Mouse (Mus musculus) hindbrain, embryonic 11.5 days (tissue): Measurements from ENCODE around the gene Olfr92. TPM values are rescaled to one million over a fixed set of nuclear protein-coding genes. Genes with fewer than 3 reads are reported as not detected.

ENCODE experiments used
- polyA plus RNA-seq: library from polyadenylated mRNA; unstranded; fragments of >200 nt; fragmentation: Nextera tagmentation; extraction: Ambion mirVana; gene quantifications from 2 replicates; pipeline ENCODE4 v1.2.1, GENCODE M21; 2014

The Olfr92 gene
- polyA plus RNA-seq, 1 experiment from 2014 or later = not detected

Other genes starting within 250 kb of the Olfr92 start
- not detected in 2 replicates for gene Trim40, start 230.0 kb downstream of the Olfr92 start, polyA plus RNA-seq
- gene Trim31, start 222.0 kb downstream of the Olfr92 start, polyA plus RNA-seq = not detected in 2 replicates
- 0.34 and 1.4 TPM in 2 replicates for gene Rnf39, start 177.2 kb downstream of the Olfr92 start, polyA plus RNA-seq
- gene Ppp1r11, start 168.3 kb downstream of the Olfr92 start, polyA plus RNA-seq = 161 and 165 TPM in 2 replicates
- gene Znrd1, start 161.5 kb downstream of the Olfr92 start, polyA plus RNA-seq = 82.8 and 86.9 TPM in 2 replicates
- 9.6 and 9.8 TPM in 2 replicates for gene Znrd1as, start 161.5 kb downstream of the Olfr92 start, polyA plus RNA-seq
- not detected in 2 replicates for gene 2410137M14Rik, start 138.9 kb downstream of the Olfr92 start, polyA plus RNA-seq
- 0.86 and 1.1 TPM in 2 replicates for gene H2-M5, start 130.6 kb downstream of the Olfr92 start, polyA plus RNA-seq
- gene Zfp57, start 118.9 kb downstream of the Olfr92 start, polyA plus RNA-seq = 137 and 153 TPM in 2 replicates
- gene Mog, start 96.7 kb downstream of the Olfr92 start, polyA plus RNA-seq = 0.39 and 0.61 TPM in 2 replicates
- 16.8 and 24.8 TPM in 2 replicates for gene Gabbr1, start 74.1 kb downstream of the Olfr92 start, polyA plus RNA-seq
- 0.06 TPM in 1 of 2 replicates, not detected in the other for gene Olfr90, start 31.6 kb downstream of the Olfr92 start, polyA plus RNA-seq
- 0.08 TPM in 1 of 2 replicates, not detected in the other for gene Olfr91, start 21.8 kb downstream of the Olfr92 start, polyA plus RNA-seq
- not detected in 2 replicates for gene Olfr93, start 41.4 kb upstream of the Olfr92 start, polyA plus RNA-seq
- gene Ubd, start 73.8 kb upstream of the Olfr92 start, polyA plus RNA-seq = not detected in 2 replicates
- not detected in 2 replicates for gene Olfr94, start 80.9 kb upstream of the Olfr92 start, polyA plus RNA-seq
- gene Olfr95, start 93.0 kb upstream of the Olfr92 start, polyA plus RNA-seq = not detected in 2 replicates
- not detected in 2 replicates for gene Olfr96, start 100.1 kb upstream of the Olfr92 start, polyA plus RNA-seq
- gene Olfr97, start 117.2 kb upstream of the Olfr92 start, polyA plus RNA-seq = not detected in 2 replicates
- not detected in 2 replicates for gene Olfr98, start 143.7 kb upstream of the Olfr92 start, polyA plus RNA-seq
- gene H2-M3, start 150.1 kb upstream of the Olfr92 start, polyA plus RNA-seq = 0.93 and 1.3 TPM in 2 replicates
- not detected in 2 replicates for gene Olfr99, start 163.4 kb upstream of the Olfr92 start, polyA plus RNA-seq
- gene Olfr101, start 184.2 kb upstream of the Olfr92 start, polyA plus RNA-seq = not detected in 2 replicates
- gene Olfr102, start 197.0 kb upstream of the Olfr92 start, polyA plus RNA-seq = not detected in 2 replicates
- not detected in 2 replicates for gene Olfr103, start 219.6 kb upstream of the Olfr92 start, polyA plus RNA-seq
- gene Olfr104-ps, start 239.5 kb upstream of the Olfr92 start, polyA plus RNA-seq = not detected in 2 replicates